Mouse (Mus musculus) lung, postnatal 0 days (tissue): ENCODE results near the gene Esm1. TPM values are rescaled to one million over a fixed set of nuclear protein-coding genes. Genes with fewer than 3 reads are reported as not detected.
A peak's percentile ranks its signal among the peaks of the same experiment; 100 is the strongest.

ENCODE experiments used
- ATAC-seq: fragments of 200-750 bp; cut with Nextera tagmentation; 2 replicates; pipeline ENCODE4 v1.8.0; 2017; ENCODE audit warnings: moderate library complexity
- DNase-seq: peaks from one replicate; pipeline ENCODE4 v3.0.0-alpha.2; 2016; ENCODE audit warnings: low spot score
- H3K27ac ChIP-seq: fragments of 300-500 bp; sonication (generic); 2 replicates; pipeline ENCODE4 v1.5.1; 2014; ENCODE audit warnings: antibody characterized with exemption, mild to moderate bottlenecking, low read length, mixed read lengths
- H3K27me3 ChIP-seq: fragments of 300-500 bp; sonication (generic); replicated peaks from 2 replicates; pipeline ENCODE4 v1.6.1; 2014; ENCODE audit warnings: low read length, mixed read lengths; ENCODE audit not compliant: insufficient read depth
- H3K36me3 ChIP-seq: fragments of 300-500 bp; sonication (generic); 2 replicates; pipeline ENCODE4 v1.6.1; 2014; ENCODE audit warnings: low read length, mixed read lengths; ENCODE audit not compliant: insufficient read depth
- H3K4me1 ChIP-seq: fragments of 300-500 bp; sonication (generic); 2 replicates; pipeline ENCODE4 v1.6.1; 2014; ENCODE audit warnings: antibody characterized with exemption, low read depth, low read length, mixed read lengths; ENCODE audit not compliant: insufficient read depth
- H3K4me2 ChIP-seq: fragments of 300-500 bp; sonication (generic); replicated peaks from 2 replicates; pipeline ENCODE4 v1.6.1; 2014; ENCODE audit warnings: low read depth, mild to moderate bottlenecking, low read length, moderate library complexity, mixed read lengths
- H3K4me3 ChIP-seq: fragments of 300-500 bp; sonication (generic); 2 replicates; pipeline ENCODE4 v1.5.1; 2014; ENCODE audit warnings: low read depth, low read length
- H3K9ac ChIP-seq: fragments of 300-500 bp; sonication (generic); replicated peaks from 2 replicates; pipeline ENCODE4 v1.6.1; 2014; ENCODE audit warnings: low read depth, mild to moderate bottlenecking
- H3K9me3 ChIP-seq: fragments of 300-500 bp; sonication (generic); 2 replicates; pipeline ENCODE4 v1.6.1; 2016; ENCODE audit warnings: low read length, mixed read lengths
- CTCF ChIP-seq: IDR thresholded peaks from 2 replicates; pipeline ENCODE4 v1.5.1; 2016; ENCODE audit warnings: antibody characterized with exemption, mild to moderate bottlenecking
- EP300 ChIP-seq: IDR thresholded peaks from 2 replicates; pipeline ENCODE4 v1.6.1; 2016; ENCODE audit warnings: antibody characterized with exemption, mild to moderate bottlenecking, control low read depth
- WGBS: fragments of 180-500 bp; shearing (Covaris S2); extraction: QIAGEN DNeasy Blood & Tissue Kit; methylation state at CpG from one replicate; pipeline ENCODE4 v1.1.7; 2014; 5-methylcytosine and 5-hydroxymethylcytosine counted together
- polyA plus RNA-seq: library from polyadenylated mRNA; unstranded; fragments of >200 nt; fragmentation: Nextera tagmentation; extraction: Ambion mirVana; gene quantifications from 2 replicates; pipeline ENCODE4 v1.2.1, GENCODE M21; 2015

Esm1 gene
- polyA plus RNA-seq, 1 experiment from 2014 or later, result 5.3 TPM

- no peak overlapping the region for H3K27ac ChIP-seq
- H3K36me3 ChIP-seq, result no peaks in the 10 kb centered on the region
- no peak overlapping the region for H3K4me3 ChIP-seq
- 92% methylated on average over 2 of the region's 2 CpGs for WGBS
- ATAC-seq (no peak), DNase-seq (no peak)
- H3K9me3 ChIP-seq, result no peaks in the 10 kb centered on the region
- H3K27me3 ChIP-seq, result no peaks in the 10 kb centered on the region
- H3K4me2 ChIP-seq, result no peak overlapping the region
- no peak overlapping the region for H3K9ac ChIP-seq
- TF ChIP-seq CTCF (no peak), EP300 (no peak)
- H3K4me1 ChIP-seq, result no peaks in the 10 kb centered on the region
These were observed 47.3 kb downstream of the Esm1 start for GRCm38 (mm10) chr13:113256766-113257165.

GRCm38 (mm10) chr13:113257190-113257589 lies 47.7 kb downstream of the Esm1 start:
- Histone ChIP-seq H3K4me3 (no peak overlapping the region), H3K4me1 (no peaks in the 10 kb centered on the region), H3K27me3 (no peaks in the 10 kb centered on the region), H3K9me3 (no peaks in the 10 kb centered on the region), H3K36me3 (no peaks in the 10 kb centered on the region), H3K4me2 (no peak overlapping the region), H3K9ac (no peak overlapping the region), H3K27ac (no peak overlapping the region)
- peak; percentile 57 for TF ChIP-seq CTCF
- TF ChIP-seq EP300, result no peak
- ATAC-seq (no peak), DNase-seq (no peak)
- WGBS, result 33% methylated on average over 5 of the region's 5 CpGs

- no peak overlapping the region for H3K27ac ChIP-seq
- no peaks in the 10 kb centered on the region for H3K9me3 ChIP-seq
- no peaks in the 10 kb centered on the region for H3K4me1 ChIP-seq
- no peak overlapping the region for H3K9ac ChIP-seq
- TF ChIP-seq CTCF (no peak), EP300 (no peak)
- no peak overlapping the region for H3K4me2 ChIP-seq
- no peaks in the 10 kb centered on the region for H3K27me3 ChIP-seq
- DNase-seq (no peak), ATAC-seq (no peak)
- 86% methylated on average over 5 of the region's 5 CpGs for WGBS
- H3K36me3 ChIP-seq, result no peaks in the 10 kb centered on the region
- H3K4me3 ChIP-seq, result no peak overlapping the region
These were observed 49.8 kb downstream of the Esm1 start for GRCm38 (mm10) chr13:113259237-113259636.

- Histone ChIP-seq H3K4me2 (0 out of 2 replicates have a peak overlapping the region, but pooled peaks have one; percentile 20), H3K27ac (no peak overlapping the region), H3K27me3 (no peaks in the 10 kb centered on the region), H3K36me3 (no peaks in the 10 kb centered on the region), H3K4me3 (no peak overlapping the region), H3K4me1 (no peaks in the 10 kb centered on the region), H3K9ac (no peak overlapping the region), H3K9me3 (no peaks in the 10 kb centered on the region)
- no peak for TF ChIP-seq CTCF
- TF ChIP-seq EP300, result no peak
- ATAC-seq, result no peak
- WGBS, result 26% methylated on average over 12 of the region's 12 CpGs
- peak; percentile 50 for DNase-seq
These were observed 53.4 kb downstream of the Esm1 start for GRCm38 (mm10) chr13:113262822-113263221.

GRCm38 (mm10) chr13:113265257-113265656 lies 55.8 kb downstream of the Esm1 start:
- 18% methylated on average over 13 of the region's 13 CpGs for WGBS
- H3K4me1 ChIP-seq, result no peaks in the 10 kb centered on the region
- DNase-seq (peak; percentile 73), ATAC-seq (no peak)
- no peak overlapping the region for H3K9ac ChIP-seq
- H3K9me3 ChIP-seq, result no peaks in the 10 kb centered on the region
- H3K4me2 ChIP-seq, result no peak overlapping the region
- no peak overlapping the region for H3K4me3 ChIP-seq
- H3K27me3 ChIP-seq, result no peaks in the 10 kb centered on the region
- no peak overlapping the region for H3K27ac ChIP-seq
- H3K36me3 ChIP-seq, result no peaks in the 10 kb centered on the region
- peak; percentile 75 for TF ChIP-seq CTCF
- TF ChIP-seq EP300, result no peak

GRCm38 (mm10) chr13:113266495-113266951 lies 57.1 kb downstream of the Esm1 start:
- Histone ChIP-seq H3K27me3 (no peaks in the 10 kb centered on the region), H3K9ac (no peak overlapping the region), H3K36me3 (no peaks in the 10 kb centered on the region), H3K27ac (no peak overlapping the region), H3K4me3 (no peak overlapping the region), H3K4me1 (no peaks in the 10 kb centered on the region), H3K9me3 (no peaks in the 10 kb centered on the region), H3K4me2 (peak overlapping the region; percentile 28)
- WGBS, result 24% methylated on average over 9 of the region's 9 CpGs
- DNase-seq, result peak; percentile 74
- peak; percentile 38 for ATAC-seq
- TF ChIP-seq EP300 (0 out of 2 replicates have a peak, but pooled peaks have one; percentile 17), CTCF (peak; percentile 88)

GRCm38 (mm10) chr13:113267204-113267603 lies 57.7 kb downstream of the Esm1 start:
- TF ChIP-seq EP300 (no peak), CTCF (no peak)
- 79% methylated on average over 3 of the region's 3 CpGs for WGBS
- H3K27ac ChIP-seq, result no peak overlapping the region
- H3K27me3 ChIP-seq, result no peaks in the 10 kb centered on the region
- ATAC-seq (no peak), DNase-seq (peak; percentile 24)
- H3K4me3 ChIP-seq, result no peak overlapping the region
- H3K4me1 ChIP-seq, result no peaks in the 10 kb centered on the region
- H3K9ac ChIP-seq, result no peak overlapping the region
- no peaks in the 10 kb centered on the region for H3K9me3 ChIP-seq
- H3K4me2 ChIP-seq, result no peak overlapping the region
- H3K36me3 ChIP-seq, result no peaks in the 10 kb centered on the region

Other genes with a start within 250 kb of the Esm1 start
- gene Ccno, start 221.9 kb upstream of the Esm1 start, polyA plus RNA-seq, result 6.0 and 6.2 TPM in 2 replicates
- gene Mcidas, start 215.8 kb upstream of the Esm1 start, polyA plus RNA-seq, result 1.1 and 1.5 TPM in 2 replicates
- gene Cdc20b, start 174.5 kb upstream of the Esm1 start, polyA plus RNA-seq, result 0.47 and 0.73 TPM in 2 replicates
- gene Gpx8, start 163.2 kb upstream of the Esm1 start, polyA plus RNA-seq, result 132 and 135 TPM in 2 replicates
- gene Gzma, start 108.7 kb upstream of the Esm1 start, polyA plus RNA-seq, result 5.1 and 8.0 TPM in 2 replicates
- not detected in 2 replicates for gene Gzmk, start 16.2 kb downstream of the Esm1 start, polyA plus RNA-seq
- gene BC067074, start 83.5 kb downstream of the Esm1 start, polyA plus RNA-seq, result 3.3 and 4.2 TPM in 2 replicates